Mouse (Mus musculus) MEL-GATA-1-ER (cell line): Measurements from ENCODE around the gene Hoxa4.
A peak's percentile ranks its signal among the peaks of the same experiment; 100 is the strongest.

Experiments used
- DNase-seq: peaks from one replicate; pipeline ENCODE4 v3.0.0-alpha.2; 2012; ENCODE audit warnings: low read depth; ENCODE audit errors: extremely low read depth

Gene Hoxa4

DNA sequence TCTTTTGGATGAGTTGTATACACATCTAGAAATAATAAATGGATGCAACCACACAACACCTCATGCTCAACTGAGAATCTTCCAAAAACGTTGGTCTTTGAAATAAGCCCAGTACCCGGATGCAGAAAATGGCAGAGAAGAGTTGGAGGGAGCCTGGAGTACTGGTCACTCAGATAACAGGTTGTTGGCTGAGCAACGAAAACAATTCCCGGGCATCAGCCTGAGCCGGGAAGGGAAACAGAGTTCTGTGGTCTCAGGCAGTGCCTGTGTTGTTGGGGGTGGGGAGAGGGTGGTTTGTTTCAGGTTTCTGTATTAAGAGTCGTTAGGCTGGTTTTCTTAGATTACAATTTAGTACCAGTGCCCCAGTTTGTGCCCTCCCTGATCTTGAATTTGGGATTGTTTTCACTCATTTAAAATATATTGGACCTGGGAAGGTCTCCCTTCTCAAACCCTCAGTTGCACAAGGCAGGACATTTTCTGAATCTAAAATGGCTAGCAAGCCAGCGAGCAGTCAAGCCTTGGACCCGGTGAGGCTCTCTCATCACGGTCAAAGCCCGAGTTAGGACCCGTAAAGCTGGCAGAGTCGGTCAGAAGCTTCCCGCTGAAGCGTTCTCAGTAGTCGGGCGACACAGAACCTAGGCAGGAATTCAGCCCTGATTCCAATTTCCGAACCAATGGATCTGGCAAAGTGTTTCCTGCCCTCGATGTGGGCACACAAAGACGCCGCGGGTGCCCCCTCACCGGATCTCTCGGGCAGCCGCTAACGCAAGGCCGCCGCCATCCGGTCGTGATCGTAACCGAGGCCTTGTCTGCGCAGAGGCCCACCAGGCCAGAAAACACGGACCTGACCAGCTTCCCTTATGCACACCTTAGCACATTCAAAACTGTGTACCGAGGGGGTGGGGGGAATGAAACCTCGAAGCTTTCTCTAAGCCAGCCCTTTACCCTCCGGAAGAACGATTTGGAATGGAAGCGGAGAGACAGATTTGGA, 37.2 kb upstream of the Hoxa4 start:
- no peak for DNase-seq

DNA sequence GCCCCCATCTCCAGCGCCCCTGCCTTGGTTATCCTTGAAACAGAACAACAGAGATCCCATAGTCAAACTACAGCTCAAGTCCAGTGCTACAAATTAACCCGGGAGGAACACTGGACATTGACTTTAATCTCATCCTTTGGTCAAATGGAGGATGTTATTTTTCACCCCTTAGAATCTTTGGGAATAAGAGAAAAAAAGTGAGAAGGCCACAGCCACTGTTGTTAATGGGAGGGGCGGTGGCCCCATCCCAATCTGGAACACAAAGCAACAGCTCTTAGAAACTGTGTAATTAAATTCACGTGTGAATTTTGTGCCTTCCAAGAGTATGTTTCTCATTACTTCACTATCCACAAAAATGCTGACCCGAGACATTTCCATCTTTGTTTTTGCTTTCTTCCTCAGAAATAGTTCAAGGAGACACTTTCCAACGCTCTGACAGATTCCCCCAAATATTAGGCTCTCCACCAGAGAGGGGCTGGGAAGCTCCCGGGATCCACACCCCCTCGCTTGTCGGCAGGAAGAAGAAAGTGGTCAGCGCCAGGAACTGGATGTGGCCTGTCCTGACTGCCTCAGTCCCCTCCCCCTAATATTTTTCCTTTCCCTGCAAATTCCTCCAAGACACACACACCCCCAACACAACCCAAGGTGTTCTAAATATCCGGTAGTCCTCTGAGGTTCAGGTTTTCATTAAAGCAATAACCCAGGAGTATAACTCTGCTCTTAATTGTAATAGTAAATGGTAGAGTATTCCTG, 36.1 kb upstream of the Hoxa4 start:
- DNase-seq, result no peak

DNA sequence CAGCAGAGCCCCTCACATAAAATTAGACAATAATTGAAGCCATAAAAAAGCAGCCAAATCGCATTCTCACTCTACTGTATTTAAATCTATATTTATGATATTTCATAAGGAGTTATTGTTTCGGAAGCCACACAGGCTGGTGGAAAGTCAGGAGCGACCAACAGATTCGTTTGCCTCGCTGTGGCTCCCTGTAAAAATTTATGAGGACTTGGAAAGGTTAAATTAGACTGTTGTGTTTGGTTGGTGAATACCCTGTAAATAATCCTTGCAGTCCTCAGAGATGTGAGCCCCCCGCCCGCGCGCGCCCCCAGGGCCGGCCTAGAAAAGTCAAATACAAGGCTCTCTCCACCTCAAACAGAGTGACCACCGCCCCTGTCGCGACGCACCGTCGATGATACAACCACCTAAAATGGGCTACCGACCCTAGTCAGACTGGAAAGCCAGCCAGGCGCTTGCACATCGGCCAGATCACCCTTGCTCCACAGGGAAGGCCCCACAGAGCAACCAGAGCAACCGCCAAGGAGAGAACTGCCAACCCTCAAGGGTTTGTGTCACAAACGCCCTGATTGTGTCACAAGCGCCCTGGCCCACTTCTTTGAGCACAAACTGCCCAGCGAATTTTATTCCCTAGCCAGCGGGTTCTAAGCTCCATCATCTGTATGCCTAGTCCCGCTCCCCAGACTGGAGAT, 35.2 kb upstream of the Hoxa4 start:
- no peak for DNase-seq

DNA sequence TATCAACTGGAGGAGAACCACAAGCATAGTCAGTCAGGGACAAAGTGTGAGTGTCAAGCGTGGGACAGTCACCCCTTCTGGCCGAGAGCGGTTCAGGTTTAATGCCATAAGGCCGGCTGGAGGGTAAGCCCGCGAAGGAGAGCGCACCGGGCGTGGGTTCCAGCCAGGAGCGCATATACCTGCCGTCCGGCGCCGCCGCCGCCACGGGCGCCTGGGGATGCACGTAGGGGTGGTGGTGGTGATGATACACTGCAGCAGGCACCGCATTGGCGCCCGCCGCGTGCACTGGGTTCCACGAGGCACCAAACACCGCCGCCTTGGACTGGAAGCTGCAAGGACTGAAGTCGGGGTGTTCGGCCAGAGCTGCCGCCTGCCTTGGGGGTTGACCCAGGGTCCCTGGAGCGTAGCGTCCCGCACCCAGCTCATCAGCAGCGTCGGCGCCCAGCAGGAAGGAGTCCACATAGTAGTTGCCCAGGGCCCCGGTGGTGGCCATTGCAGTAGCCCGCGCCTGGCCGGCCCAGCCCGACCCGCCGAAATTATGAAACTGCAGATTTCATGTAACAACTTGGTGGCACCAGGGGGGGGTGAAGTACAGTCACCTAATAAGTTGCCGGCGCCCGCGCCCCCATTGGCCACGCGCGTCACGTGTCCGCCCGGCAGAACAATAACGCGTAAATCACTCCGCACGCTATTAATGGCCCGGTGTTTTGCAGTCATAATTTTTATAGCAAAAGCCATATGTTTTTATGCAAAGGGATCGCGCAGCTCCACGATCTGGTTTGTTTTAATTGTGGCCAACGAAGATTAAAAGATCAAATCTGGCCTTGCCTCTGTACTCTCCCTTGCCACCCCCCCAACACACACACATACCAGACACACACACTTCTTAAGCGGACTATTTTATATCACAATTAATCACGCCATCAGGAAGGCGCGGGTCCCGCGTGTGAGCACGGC, 34.3 kb upstream of the Hoxa4 start:
- no peak for DNase-seq

DNA sequence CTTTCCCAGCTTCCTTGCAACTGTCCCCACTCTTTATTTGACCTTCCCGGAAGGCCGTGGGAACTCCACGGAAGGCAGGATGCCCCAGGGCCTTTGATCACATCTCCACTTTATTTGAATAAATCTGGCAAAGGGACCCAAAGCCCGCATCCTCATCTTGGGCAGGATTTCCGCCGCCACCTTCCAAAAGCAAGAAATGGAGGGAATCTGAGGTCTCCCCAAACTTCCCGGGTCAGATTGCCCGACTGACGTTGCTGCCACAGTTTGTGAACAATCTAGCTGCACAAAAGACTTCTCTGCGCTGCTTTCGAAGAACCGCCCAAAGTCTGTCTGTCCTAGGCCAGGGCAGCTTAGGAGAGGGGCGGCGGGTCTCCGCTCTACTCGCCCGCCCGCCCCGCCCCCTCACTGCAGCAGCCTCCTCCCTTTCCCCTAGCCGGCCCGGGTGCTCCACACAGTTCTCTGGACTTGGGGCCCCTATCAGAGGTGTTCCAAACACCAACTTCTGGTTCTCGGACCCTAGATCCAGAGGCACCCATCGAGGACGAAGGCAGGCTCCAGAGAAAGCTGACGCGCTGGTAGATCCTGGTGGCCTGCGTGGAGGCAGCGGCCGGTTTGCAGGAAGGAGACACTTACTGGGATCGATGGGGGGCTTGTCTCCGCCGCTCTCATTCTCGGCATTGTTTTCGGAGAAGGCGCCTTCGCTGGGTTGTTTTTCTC, 33.5 kb upstream of the Hoxa4 start:
- no peak for DNase-seq

DNA sequence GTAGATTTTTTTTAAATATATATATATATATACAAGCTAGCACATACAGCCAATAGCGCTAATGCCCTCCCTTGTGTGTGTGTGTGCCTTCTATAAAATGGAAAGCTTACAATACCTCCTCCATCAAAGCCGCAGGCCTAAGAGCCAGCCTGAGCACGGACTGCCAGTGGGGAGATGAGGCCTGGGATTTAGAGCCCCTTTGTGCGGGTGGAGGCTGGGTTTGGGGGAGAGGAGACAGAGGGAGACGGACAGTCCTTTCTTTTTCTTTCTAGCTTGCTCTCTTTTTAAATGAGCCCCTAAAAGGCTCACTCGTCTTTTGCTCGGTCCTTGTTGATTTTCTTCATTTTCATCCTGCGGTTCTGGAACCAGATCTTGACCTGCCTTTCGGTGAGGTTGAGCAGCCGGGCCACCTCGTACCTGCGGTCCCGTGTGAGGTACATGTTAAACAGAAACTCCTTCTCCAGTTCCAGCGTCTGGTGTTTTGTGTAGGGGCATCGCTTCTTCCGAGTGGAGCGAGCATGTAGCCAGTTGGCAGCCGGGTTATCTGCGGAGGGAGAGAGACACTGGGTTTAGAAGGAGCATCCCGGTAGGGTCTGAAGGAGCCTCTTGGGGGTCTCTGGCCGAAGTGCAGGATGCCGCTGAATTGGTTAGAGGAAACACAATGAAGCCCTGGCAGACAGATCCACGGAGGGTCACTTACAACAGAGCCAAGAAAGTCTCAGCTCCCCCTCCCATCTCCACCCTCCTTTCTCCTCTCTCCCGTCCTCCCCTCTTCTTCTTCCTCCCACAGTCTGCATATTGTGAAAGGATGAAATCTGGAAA, 32.6 kb upstream of the Hoxa4 start:
- DNase-seq, result no peak

DNA sequence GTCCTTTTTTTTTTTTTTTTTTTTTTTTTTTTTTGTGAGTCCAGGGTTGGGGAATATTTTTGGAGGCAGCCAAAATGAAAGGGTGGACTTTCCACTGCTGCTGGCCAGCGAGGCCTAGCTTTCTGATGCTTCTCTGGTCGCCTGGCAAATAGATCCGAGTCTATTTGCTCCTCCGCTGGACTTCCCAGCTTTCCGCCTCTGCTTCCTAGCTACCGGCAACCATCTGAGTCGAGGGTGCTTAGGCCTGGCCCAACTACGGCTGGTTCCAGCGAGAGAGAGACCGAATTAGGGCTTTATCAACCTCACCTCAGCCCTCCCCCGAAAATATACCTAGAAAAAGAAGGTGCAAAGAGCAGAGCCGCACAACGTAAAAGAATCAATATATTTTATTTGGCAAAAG, 31.2 kb upstream of the Hoxa4 start:
- DNase-seq, result no peak

DNA sequence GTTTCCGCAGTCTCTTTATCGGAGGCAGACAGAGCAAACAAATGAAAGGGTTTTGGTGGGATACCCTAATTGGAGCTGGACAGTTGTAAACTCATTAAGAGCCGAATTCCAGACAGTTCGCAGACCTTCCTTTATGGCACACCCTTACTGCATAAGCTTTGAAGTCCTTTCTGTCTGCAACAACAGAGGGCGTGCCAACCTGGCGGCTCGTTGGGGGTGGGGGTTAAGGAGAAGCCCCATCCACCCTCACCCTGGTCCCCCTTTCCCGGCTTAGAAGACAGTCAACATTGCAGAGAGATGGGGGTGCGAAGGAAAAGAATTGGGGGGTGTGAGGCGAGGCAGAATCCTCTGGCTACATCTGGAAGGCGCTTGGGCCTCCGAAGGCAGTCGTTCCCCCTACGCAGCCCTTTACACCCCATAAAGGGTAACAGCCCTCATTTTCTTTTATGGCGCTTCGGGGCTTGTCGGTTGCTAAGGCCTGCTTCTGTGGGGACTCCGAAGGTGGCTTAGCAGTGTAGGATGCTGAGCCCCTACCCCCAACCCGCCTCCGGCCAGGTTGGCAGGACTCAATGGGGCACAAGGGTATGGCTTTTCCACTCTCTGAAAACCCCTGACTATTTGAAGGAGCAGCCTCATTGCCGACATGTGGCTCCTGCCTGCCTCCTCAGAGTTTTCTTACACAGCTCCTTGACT, 30.6 kb upstream of the Hoxa4 start:
- DNase-seq, result no peak

DNA sequence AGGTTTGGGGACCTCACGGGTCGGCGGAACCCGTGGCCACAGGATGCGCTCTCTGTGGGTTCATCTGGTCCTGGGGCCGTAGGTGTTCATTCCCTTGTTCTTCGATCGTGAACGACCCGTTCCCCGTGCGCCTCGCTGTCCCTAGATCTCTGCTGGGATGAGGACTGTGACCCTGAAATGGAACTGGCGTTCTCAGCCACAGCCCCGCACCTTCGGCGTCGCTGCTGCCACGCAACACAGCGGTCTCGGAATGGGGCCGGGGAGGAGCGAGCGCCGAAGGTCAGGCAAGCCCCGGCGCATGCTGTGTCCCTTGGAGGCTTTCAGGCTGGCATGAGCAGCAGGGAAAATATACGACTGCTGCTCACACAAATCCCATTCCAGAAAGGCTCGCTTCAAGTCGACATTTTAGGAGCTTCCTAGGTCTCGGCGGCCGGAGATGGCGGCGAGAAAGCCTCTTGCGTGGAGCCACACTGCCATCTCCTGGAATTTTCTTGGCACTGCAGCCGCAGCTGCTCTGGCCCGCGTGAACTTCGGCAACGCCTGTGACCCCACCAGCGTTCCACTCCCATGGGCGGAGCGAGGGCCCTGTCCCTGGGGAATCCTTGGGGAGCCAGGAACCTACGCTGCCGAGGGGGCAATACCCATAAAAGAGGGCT, 29.9 kb upstream of the Hoxa4 start, which contains the start of gene Hoxa7:
Hoxa7 (minus strand) TSS at position 518 of the 656 bp plus-strand sequence.
- DNase-seq, result peak; percentile 53

DNA sequence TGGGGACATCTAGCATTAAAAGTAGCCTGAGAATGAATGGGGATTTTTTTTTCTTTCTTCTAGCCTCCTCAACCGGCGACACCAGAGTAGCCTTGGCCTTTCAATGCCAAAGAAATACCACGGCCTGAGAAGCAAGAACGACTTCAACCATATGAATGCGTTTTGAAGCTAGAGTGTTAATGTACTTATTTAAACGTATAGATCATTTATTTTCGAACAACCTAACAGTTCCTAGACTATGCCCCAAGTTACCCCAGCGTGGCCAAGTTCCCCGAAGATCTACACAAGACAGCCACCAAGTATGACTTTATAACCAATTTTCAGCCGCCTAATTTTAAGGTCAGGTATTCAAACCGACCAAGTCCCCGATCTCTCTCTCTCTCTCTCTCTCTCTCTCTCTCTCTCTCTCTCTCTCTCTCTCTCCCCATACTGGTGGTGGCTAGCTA, 29.3 kb upstream of the Hoxa4 start:
- peak; percentile 10 for DNase-seq

DNA sequence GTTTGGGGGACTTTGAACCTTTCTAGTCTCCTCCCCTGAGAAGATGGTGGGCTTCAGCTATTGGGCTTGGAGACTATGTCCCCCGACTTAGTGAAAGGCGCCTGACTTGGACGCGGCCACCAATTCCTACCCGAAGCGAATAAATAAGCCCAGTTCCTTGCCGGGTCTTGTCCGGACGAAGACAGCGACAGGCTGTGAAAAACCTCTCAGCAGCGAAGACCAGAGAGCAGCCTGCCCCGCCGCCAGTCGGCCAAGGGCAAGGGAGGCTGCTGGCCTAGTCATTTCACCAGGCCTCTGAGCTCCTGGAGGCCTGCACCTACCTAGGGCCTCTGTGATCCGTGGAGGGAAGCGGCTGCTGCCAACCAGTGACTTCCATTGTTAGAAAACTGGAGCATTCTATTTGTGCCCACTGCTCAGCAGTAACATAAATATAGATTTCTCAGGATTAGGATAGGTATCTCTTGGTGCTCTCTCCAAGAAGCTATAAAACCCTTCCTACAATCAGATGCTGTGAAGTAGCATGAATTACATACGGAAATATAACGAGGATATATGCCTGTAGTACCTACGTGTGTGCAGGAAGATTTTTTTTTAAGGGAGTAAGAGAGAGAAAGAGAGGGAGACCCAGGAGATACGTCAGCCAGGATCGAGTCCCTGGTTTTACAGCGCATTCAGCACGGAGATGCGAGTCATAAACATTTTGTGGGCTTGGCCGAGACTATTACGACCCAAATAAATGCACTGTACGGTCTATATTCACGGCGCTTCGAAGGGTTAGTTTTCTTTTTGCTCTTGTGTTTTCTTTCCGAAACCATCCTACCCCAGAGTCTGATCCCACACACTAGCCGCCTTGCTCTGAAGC, 28.7 kb upstream of the Hoxa4 start:
- no peak for DNase-seq

DNA sequence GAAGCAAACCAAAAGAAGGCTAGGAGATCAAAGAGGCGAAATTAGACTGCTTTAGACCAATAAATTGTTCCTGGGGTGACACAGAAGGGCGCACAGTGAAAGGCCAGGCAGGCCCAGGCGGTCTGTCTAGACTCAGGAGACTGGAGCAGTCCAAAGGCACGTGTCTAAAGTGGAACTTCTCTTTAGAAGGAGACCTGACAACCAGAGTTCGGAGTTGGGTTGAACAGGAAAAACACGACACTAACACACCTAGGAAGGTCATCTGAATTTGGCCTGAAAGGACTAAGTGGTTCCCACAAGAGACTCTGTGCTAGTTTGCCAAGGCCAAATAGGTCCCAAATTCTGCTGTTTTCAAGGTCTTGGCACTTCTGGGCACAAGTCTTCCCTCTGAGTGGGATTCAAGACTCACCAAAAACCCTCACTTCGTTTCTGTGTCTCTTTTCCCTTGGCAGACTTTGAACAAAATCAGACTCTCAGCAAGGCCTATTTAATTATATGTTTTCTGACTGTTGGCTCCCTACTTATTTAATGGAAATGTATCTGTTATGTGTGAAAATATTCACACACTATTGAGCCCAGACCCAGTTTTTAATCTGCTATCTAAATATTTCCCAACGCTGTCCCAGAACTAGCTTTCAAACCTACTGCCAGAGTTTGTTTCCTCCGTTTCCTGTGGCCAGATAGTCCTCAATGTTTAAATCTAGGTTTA, 27.8 kb upstream of the Hoxa4 start:
- no peak for DNase-seq

DNA sequence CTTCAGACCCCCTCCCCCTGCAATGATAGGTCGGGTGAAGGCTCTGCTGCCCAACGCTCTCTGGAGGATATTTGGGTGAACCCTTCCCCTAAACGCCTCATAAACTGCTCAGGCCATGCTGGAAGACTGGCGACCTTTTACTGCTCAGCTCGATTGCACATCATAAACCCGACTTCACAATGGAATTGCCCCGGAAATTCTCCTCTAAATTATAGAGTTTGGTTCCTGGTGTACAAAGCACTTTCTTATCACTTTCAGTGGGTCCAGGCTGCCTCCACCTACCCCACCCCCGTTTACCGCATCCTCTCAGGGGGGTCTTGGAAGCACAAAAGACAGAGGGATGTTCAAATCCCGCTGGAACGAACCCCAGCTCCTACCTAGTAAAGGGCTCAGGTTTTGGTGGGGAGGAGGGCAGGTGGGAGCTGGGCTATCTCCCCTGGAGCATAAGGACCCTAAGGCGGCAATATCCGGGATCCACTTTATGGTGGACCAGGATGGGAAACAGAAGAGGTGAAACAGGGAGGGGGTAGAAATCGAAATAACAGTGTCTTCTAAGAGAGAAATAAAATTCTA, 27.2 kb upstream of the Hoxa4 start:
- no peak for DNase-seq

DNA sequence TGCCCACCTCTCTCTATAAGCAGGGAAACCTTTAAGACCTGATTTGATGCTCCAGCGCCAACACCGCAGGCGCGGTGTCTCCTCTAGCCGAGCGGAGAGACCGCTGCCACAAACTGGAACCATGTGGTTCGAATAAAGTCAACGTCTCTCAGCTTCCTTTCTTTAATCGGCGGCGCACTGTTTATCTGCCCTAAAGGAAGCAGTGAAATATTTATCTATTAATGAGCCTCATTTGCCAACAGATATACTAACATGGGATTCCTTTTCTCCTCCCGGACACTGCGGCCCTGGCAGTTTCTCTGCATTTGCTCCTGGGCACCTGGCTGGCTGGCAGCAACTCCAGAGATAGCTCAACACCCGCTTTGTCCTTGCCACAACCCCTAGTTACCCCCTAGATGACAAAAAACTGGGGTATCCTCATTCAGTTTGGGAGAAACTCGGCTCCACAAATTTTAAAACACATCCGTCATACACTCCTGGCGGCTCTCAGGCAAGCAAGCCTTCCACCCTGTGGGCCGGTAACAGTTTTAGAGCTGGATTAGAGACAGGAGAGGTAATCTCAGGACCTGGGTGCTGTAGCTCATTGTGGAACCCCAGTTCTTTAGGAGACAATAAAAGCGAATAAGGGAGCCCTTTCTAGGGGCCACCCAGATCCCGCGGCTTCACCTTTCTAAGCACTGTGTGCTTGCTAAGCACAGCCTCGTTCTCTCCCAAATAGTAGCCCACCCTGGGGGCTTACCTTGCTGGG, 26.5 kb upstream of the Hoxa4 start:
- no peak for DNase-seq

DNA sequence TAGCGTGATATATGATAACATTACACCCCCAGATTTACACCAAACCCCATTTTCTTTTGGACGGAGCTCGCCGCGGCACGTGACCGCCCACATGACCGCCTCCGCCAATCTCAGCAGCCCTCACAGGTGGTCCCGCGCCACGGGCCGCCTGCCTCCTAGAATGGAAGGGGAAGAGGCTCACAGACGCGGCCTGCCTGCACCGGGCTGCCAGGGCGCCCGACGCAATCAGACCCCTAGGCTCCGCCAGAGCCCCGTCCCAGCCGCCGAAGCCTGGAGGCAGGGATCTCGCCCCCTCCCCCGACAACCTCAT, 25.9 kb upstream of the Hoxa4 start:
- no peak for DNase-seq
